Mouse (Mus musculus): ENCODE results near the gene Olfr952. TPM values are rescaled to one million over a fixed set of nuclear protein-coding genes. Genes with fewer than 3 reads are reported as not detected.

Olfr952 gene
- total RNA-seq (2014; fragmentation: Nextera tagmentation) (not detected in 2 replicates), total RNA-seq (2017) (not detected in 2 replicates)

GRCm38 (mm10) chr9:39427048-39427447, at the start of gene Olfr952:
Gene Olfr952, minus strand, starts transcription at chr9:39427148.
- no peak for ATAC-seq (replicated peaks; ENCODE audit: low FRiP score, low TSS enrichment, poor library complexity, severe bottlenecking)

- ATAC-seq (replicated peaks; ENCODE audit: low FRiP score, low TSS enrichment, poor library complexity, severe bottlenecking) = no peak
Observed at GRCm38 (mm10) chr9:39471844-39472243, 44.9 kb upstream of the Olfr952 start, which contains the start of gene Olfr955. Gene Olfr955, minus strand, starts transcription at chr9:39471944.

GRCm38 (mm10) chr9:39456401-39456800, 29.5 kb upstream of the Olfr952 start, which contains the start of gene Olfr954:
Gene Olfr954, plus strand, starts transcription at chr9:39456701.
- no peak for ATAC-seq (replicated peaks; ENCODE audit: low FRiP score, low TSS enrichment, poor library complexity, severe bottlenecking)

- ATAC-seq (replicated peaks; ENCODE audit: low FRiP score, low TSS enrichment, poor library complexity, severe bottlenecking) = no peak
Observed at GRCm38 (mm10) chr9:39387110-39387509, 39.8 kb downstream of the Olfr952 start, which contains the start of gene Olfr951. Gene Olfr951, plus strand, starts transcription at chr9:39387410.

Other genes starting within 250 kb of the Olfr952 start
- not detected in 2 replicates for gene Olfr944, start 225.2 kb downstream of the Olfr952 start, total RNA-seq (2014; fragmentation: Nextera tagmentation)
- not detected in 2 replicates for gene Olfr944, start 225.2 kb downstream of the Olfr952 start, total RNA-seq (2017)
- gene Olfr1537, start 177.2 kb downstream of the Olfr952 start, total RNA-seq (2014; fragmentation: Nextera tagmentation) = not detected in 2 replicates
- not detected in 2 replicates for gene Olfr1537, start 177.2 kb downstream of the Olfr952 start, total RNA-seq (2017)
- not detected in 2 replicates for gene Olfr945, start 150.3 kb downstream of the Olfr952 start, total RNA-seq (2014; fragmentation: Nextera tagmentation)
- not detected in 2 replicates for gene Olfr945, start 150.3 kb downstream of the Olfr952 start, total RNA-seq (2017)
- not detected in 2 replicates for gene Olfr948, start 101.1 kb downstream of the Olfr952 start, total RNA-seq (2014; fragmentation: Nextera tagmentation)
- gene Olfr948, start 101.1 kb downstream of the Olfr952 start, total RNA-seq (2017) = not detected in 2 replicates
- not detected in 2 replicates for gene Olfr951, start 39.7 kb downstream of the Olfr952 start, total RNA-seq (2014; fragmentation: Nextera tagmentation)
- gene Olfr951, start 39.7 kb downstream of the Olfr952 start, total RNA-seq (2017) = not detected in 2 replicates
- gene Olfr954, start 29.6 kb upstream of the Olfr952 start, total RNA-seq (2014; fragmentation: Nextera tagmentation) = not detected in 2 replicates
- not detected in 2 replicates for gene Olfr954, start 29.6 kb upstream of the Olfr952 start, total RNA-seq (2017)
- gene Olfr955, start 44.8 kb upstream of the Olfr952 start, total RNA-seq (2014; fragmentation: Nextera tagmentation) = not detected in 2 replicates
- gene Olfr955, start 44.8 kb upstream of the Olfr952 start, total RNA-seq (2017) = not detected in 2 replicates
- gene Olfr44, start 66.8 kb upstream of the Olfr952 start, total RNA-seq (2014; fragmentation: Nextera tagmentation) = not detected in 2 replicates
- gene Olfr44, start 66.8 kb upstream of the Olfr952 start, total RNA-seq (2017) = not detected in 2 replicates
- not detected in 2 replicates for gene Olfr957, start 88.7 kb upstream of the Olfr952 start, total RNA-seq (2014; fragmentation: Nextera tagmentation)
- gene Olfr957, start 88.7 kb upstream of the Olfr952 start, total RNA-seq (2017) = not detected in 2 replicates
- not detected in 2 replicates for gene Olfr958, start 126.9 kb upstream of the Olfr952 start, total RNA-seq (2014; fragmentation: Nextera tagmentation)
- gene Olfr958, start 126.9 kb upstream of the Olfr952 start, total RNA-seq (2017) = not detected in 2 replicates
- gene Olfr959, start 148.4 kb upstream of the Olfr952 start, total RNA-seq (2014; fragmentation: Nextera tagmentation) = not detected in 2 replicates
- not detected in 2 replicates for gene Olfr959, start 148.4 kb upstream of the Olfr952 start, total RNA-seq (2017)
- not detected in 2 replicates for gene AW551984, start 177.3 kb upstream of the Olfr952 start, total RNA-seq (2014; fragmentation: Nextera tagmentation)
- not detected in 2 replicates for gene AW551984, start 177.3 kb upstream of the Olfr952 start, total RNA-seq (2017)
- gene Olfr148, start 183.5 kb upstream of the Olfr952 start, total RNA-seq (2014; fragmentation: Nextera tagmentation) = not detected in 2 replicates
- gene Olfr148, start 183.5 kb upstream of the Olfr952 start, total RNA-seq (2017) = not detected in 2 replicates
- gene Olfr960, start 194.2 kb upstream of the Olfr952 start, total RNA-seq (2014; fragmentation: Nextera tagmentation) = not detected in 2 replicates
- gene Olfr960, start 194.2 kb upstream of the Olfr952 start, total RNA-seq (2017) = not detected in 2 replicates
- not detected in 2 replicates for gene Olfr961, start 217.9 kb upstream of the Olfr952 start, total RNA-seq (2014; fragmentation: Nextera tagmentation)
- gene Olfr961, start 217.9 kb upstream of the Olfr952 start, total RNA-seq (2017) = not detected in 2 replicates
- gene Olfr963, start 240.1 kb upstream of the Olfr952 start, total RNA-seq (2014; fragmentation: Nextera tagmentation) = not detected in 2 replicates
- gene Olfr963, start 240.1 kb upstream of the Olfr952 start, total RNA-seq (2017) = not detected in 2 replicates